21 mouse cellular contexts compared by ENCODE assay signal in genomic region chr5:21115552-21115951, GRCm38 (mm10). TPM values are rescaled to one million over a fixed set of nuclear protein-coding genes. Genes with fewer than 3 reads are reported as not detected.
DNase-seq lines count a peak whose midpoint lies in the region; ATAC-seq and TF ChIP-seq lines count a peak whose summit lies in the region.
"Had no signal": no experiment of that assay in that cellular context is flagged by ENCODE, and none has a peak within 500 bp of the region (broad histone marks: within the 10 kb centered on the region; RNA-seq: fewer than 3 reads in every experiment).

No protein-coding gene starts in this region.

- ATAC-seq in limb, embryonic 14.5 days (ENCODE audit: low FRiP score, low read depth) = no peak
- ATAC-seq in granulocyte monocyte progenitor cell, adult 5-6 weeks (replicated peaks; ENCODE audit: poor library complexity, severe bottlenecking) = peak; percentile 94
- ATAC-seq in megakaryocyte progenitor cell, adult 5-6 weeks (replicated peaks; ENCODE audit: poor library complexity) = peak; percentile 91
- ATAC-seq in midbrain, embryonic 15.5 days (replicated peaks) = no peak
- ATAC-seq in hindbrain, embryonic 13.5 days (ENCODE audit: low FRiP score) = no peak
- ATAC-seq: activated CD4-positive, CD25-positive, alpha-beta regulatory T cell, adult 4 months; forebrain, embryonic 16.5 days; Patski had no signal

- no peaks in the 10 kb centered on the region for H3K9me3 ChIP-seq in limb, embryonic 14.5 days (ENCODE audit: control insufficient read depth, low read length)
- no peaks in the 10 kb centered on the region for H3K9me3 ChIP-seq in limb, embryonic 10.5 days (replicated peaks)
- H3K9me3 ChIP-seq in midbrain, embryonic 15.5 days = no peaks in the 10 kb centered on the region
- no peaks in the 10 kb centered on the region for H3K9me3 ChIP-seq in hindbrain, embryonic 13.5 days
- H3K9me3 ChIP-seq: forebrain, embryonic 12.5 days; heart, embryonic 12.5 days; hindbrain, embryonic 10.5 days; hindbrain, embryonic 15.5 days had no signal

- TF ChIP-seq POLR2A in limb, embryonic 14.5 days (IDR thresholded peaks at IDR 0.05; ENCODE audit: borderline replicate concordance, extremely low read depth, insufficient read depth, insufficient read length) = no peak

- peak; percentile 26 for DNase-seq in limb, embryonic 14.5 days (ENCODE audit: low spot score)
- no peak for DNase-seq in limb, embryonic 10.5 days (ENCODE audit: low spot score)
- DNase-seq in lung, postnatal 25 days (ENCODE audit: low spot score) = peak; percentile 63
- DNase-seq in layer of hippocampus, postnatal 25 days (ENCODE audit: extremely low spot score in 1 of 2, low spot score in 1 of 2) = no peak
- DNase-seq: adrenal gland, postnatal 14 days; cerebellum, adult 18-20 months; cerebellum, adult 9-11 months; gastrocnemius, postnatal 25 days; heart, adult 2 months had no signal

- H3K4me2 ChIP-seq in limb, embryonic 14.5 days (replicated peaks; ENCODE audit: low read depth, low read length, severe bottlenecking) = no peak overlapping the region
- H3K4me2 ChIP-seq in midbrain, embryonic 15.5 days = no peak overlapping the region
- no peak overlapping the region for H3K4me2 ChIP-seq in hindbrain, embryonic 13.5 days
- H3K4me2 ChIP-seq: forebrain, embryonic 12.5 days; heart, embryonic 12.5 days; hindbrain, embryonic 15.5 days had no signal

- no peaks in the 10 kb centered on the region for H3K27me3 ChIP-seq in limb, embryonic 14.5 days (ENCODE audit: control insufficient read depth, insufficient read depth, low read length)
- no peaks in the 10 kb centered on the region for H3K27me3 ChIP-seq in limb, embryonic 10.5 days (ENCODE audit: low read depth, poor library complexity, severe bottlenecking)
- no peaks in the 10 kb centered on the region for H3K27me3 ChIP-seq in midbrain, embryonic 15.5 days (replicated peaks)
- no peaks in the 10 kb centered on the region for H3K27me3 ChIP-seq in hindbrain, embryonic 13.5 days
- H3K27me3 ChIP-seq: CH12.LX; forebrain, embryonic 12.5 days; heart, embryonic 12.5 days; hindbrain, embryonic 15.5 days; Patski had no signal

- no peak overlapping the region for H3K4me3 ChIP-seq in limb, embryonic 14.5 days (replicated peaks; ENCODE audit: low read length)
- no peak overlapping the region for H3K4me3 ChIP-seq in limb, embryonic 10.5 days
- H3K4me3 ChIP-seq in midbrain, embryonic 15.5 days = no peak overlapping the region
- H3K4me3 ChIP-seq in hindbrain, embryonic 13.5 days = no peak overlapping the region
- H3K4me3 ChIP-seq: forebrain, embryonic 12.5 days; heart, adult 2 months; heart, embryonic 12.5 days; hindbrain, embryonic 10.5 days; hindbrain, embryonic 15.5 days had no signal

- no peaks in the 10 kb centered on the region for H3K36me3 ChIP-seq in limb, embryonic 14.5 days (ENCODE audit: control insufficient read depth, insufficient read depth, low read length)
- no peaks in the 10 kb centered on the region for H3K36me3 ChIP-seq in limb, embryonic 10.5 days
- H3K36me3 ChIP-seq in midbrain, embryonic 15.5 days (replicated peaks) = no peaks in the 10 kb centered on the region
- H3K36me3 ChIP-seq in hindbrain, embryonic 13.5 days = no peaks in the 10 kb centered on the region
- H3K36me3 ChIP-seq: forebrain, embryonic 12.5 days; heart, embryonic 12.5 days; hindbrain, embryonic 10.5 days; hindbrain, embryonic 15.5 days had no signal

- WGBS in limb, embryonic 14.5 days = 61% methylated on average over 1 of the region's 1 CpGs
- 80% methylated on average over 1 of the region's 1 CpGs for WGBS in limb, embryonic 10.5 days
- 79% methylated on average over 1 of the region's 1 CpGs for WGBS in midbrain, embryonic 15.5 days
- WGBS in hindbrain, embryonic 13.5 days = 92% methylated on average over 1 of the region's 1 CpGs

- H3K9ac ChIP-seq in limb, embryonic 14.5 days (ENCODE audit: low read depth, low read length, severe bottlenecking) = no peak overlapping the region
- H3K9ac ChIP-seq in midbrain, embryonic 15.5 days = no peak overlapping the region
- H3K9ac ChIP-seq in hindbrain, embryonic 13.5 days = no peak overlapping the region
- H3K9ac ChIP-seq: forebrain, embryonic 12.5 days; heart, embryonic 12.5 days; hindbrain, embryonic 15.5 days had no signal

- no peaks in the 10 kb centered on the region for H3K4me1 ChIP-seq in limb, embryonic 14.5 days (ENCODE audit: control insufficient read depth, insufficient read depth, low read length)
- H3K4me1 ChIP-seq in limb, embryonic 10.5 days = no peaks in the 10 kb centered on the region
- no peaks in the 10 kb centered on the region for H3K4me1 ChIP-seq in midbrain, embryonic 15.5 days
- no peaks in the 10 kb centered on the region for H3K4me1 ChIP-seq in hindbrain, embryonic 13.5 days (replicated peaks)
- H3K4me1 ChIP-seq: forebrain, embryonic 12.5 days; heart, embryonic 12.5 days; hindbrain, embryonic 10.5 days; hindbrain, embryonic 15.5 days had no signal

- no peak overlapping the region for H3K27ac ChIP-seq in limb, embryonic 14.5 days (replicated peaks; ENCODE audit: low read depth, low read length)
- no peak overlapping the region for H3K27ac ChIP-seq in limb, embryonic 10.5 days
- no peak overlapping the region for H3K27ac ChIP-seq in midbrain, embryonic 15.5 days
- H3K27ac ChIP-seq in hindbrain, embryonic 13.5 days = no peak overlapping the region
- H3K27ac ChIP-seq: forebrain, embryonic 12.5 days; heart, adult 2 months; hindbrain, embryonic 10.5 days; hindbrain, embryonic 15.5 days had no signal

RNA-seq across cellular contexts. Expression of gene Ptpn12, which starts 59.8 kb away (rescaled TPM):
- polyA plus RNA-seq in limb, embryonic 14.5 days (2012; rRNA removed) = 55.5 and 67.4 TPM in 2 replicates
- polyA plus RNA-seq in limb, embryonic 14.5 days (2014; fragmentation: Nextera tagmentation; extraction: Ambion mirVana) = 25.4 and 25.8 TPM in 2 replicates
- 24.6 and 25.2 TPM in 2 replicates for polyA plus RNA-seq in limb, embryonic 10.5 days (2016; fragmentation: Nextera tagmentation; extraction: Ambion mirVana)
- 34.1 and 54.1 TPM in 2 replicates for total RNA-seq in granulocyte monocyte progenitor cell, adult 5-6 weeks (2014; fragmentation: Nextera tagmentation)
- 21.7 and 27.4 TPM in 2 replicates for total RNA-seq in granulocyte monocyte progenitor cell, adult 5-6 weeks (2017)
- 63.4 and 71.3 TPM in 2 replicates for total RNA-seq in megakaryocyte progenitor cell, adult 5-6 weeks (2015)
- total RNA-seq in megakaryocyte progenitor cell, adult 5-6 weeks (2017) = 24.4 and 25.0 TPM in 2 replicates
- polyA plus RNA-seq in midbrain, embryonic 15.5 days (2015; fragmentation: Nextera tagmentation; extraction: Ambion mirVana) = 22.8 and 25.7 TPM in 2 replicates
- 10 to 100 TPM; 31.6 to 40.0 TPM for total RNA-seq in layer of hippocampus, postnatal 25 days (2021)
- 27.5 and 27.6 TPM in 2 replicates for polyA plus RNA-seq in hindbrain, embryonic 13.5 days (2015; fragmentation: Nextera tagmentation; extraction: Ambion mirVana)

Comparison
In these comparisons a context has a peak if more than half of its experiments do, and no peak if none do; other contexts are left out.
1. DNase-seq: peak in limb, embryonic 14.5 days (single experiment) and lung, postnatal 25 days (single experiment); none in limb, embryonic 10.5 days (single experiment) and layer of hippocampus, postnatal 25 days (0 of 2).
2. ATAC-seq: peak in granulocyte monocyte progenitor cell, adult 5-6 weeks (single experiment) and megakaryocyte progenitor cell, adult 5-6 weeks (single experiment); none in limb, embryonic 14.5 days (single experiment), midbrain, embryonic 15.5 days (single experiment) and hindbrain, embryonic 13.5 days (single experiment).